Mouse (Mus musculus): ENCODE data around the gene Nvl. TPM values are rescaled to one million over a fixed set of nuclear protein-coding genes. Genes with fewer than 3 reads are reported as not detected.
A peak's percentile ranks its signal among the peaks of the same experiment; 100 is the strongest.

Gene Nvl
- polyA plus RNA-seq, 1 experiment from 2014 or later, result 25.4 TPM

GRCm38 (mm10) chr1:181149373-181150017 is 5.5 kb upstream of the Nvl start:
- Histone ChIP-seq H3K4me2 (no peak overlapping the region), H3K27ac (ENCODE audit: low read depth, low read length) (no peak overlapping the region), H3K4me1 (ENCODE audit: control insufficient read depth, insufficient read depth, low read length) (peaks cover 10% of the 10 kb centered on the region), H3K36me3 (ENCODE audit: control insufficient read depth, insufficient read depth, low read length) (no peaks in the 10 kb centered on the region), H3K9me3 (replicated peaks; ENCODE audit: control insufficient read depth, low read length) (no peaks in the 10 kb centered on the region), H3K27me3 (ENCODE audit: control insufficient read depth, insufficient read depth, low read length) (no peaks in the 10 kb centered on the region), H3K4me3 (ENCODE audit: low read depth, low read length) (no peak overlapping the region), H3K9ac (ENCODE audit: low read depth, low read length) (no peak overlapping the region)
- WGBS (ENCODE audit: insufficient replicate concordance), result 63% methylated on average over 3 of the region's 3 CpGs
- no peak for ATAC-seq (replicated peaks; ENCODE audit: insufficient number of reproducible peaks, low FRiP score, low TSS enrichment)

GRCm38 (mm10) chr1:181148540-181148939 is 4.5 kb upstream of the Nvl start:
- Histone ChIP-seq H3K4me1 (ENCODE audit: control insufficient read depth, insufficient read depth, low read length) (peaks cover 10% of the 10 kb centered on the region), H3K4me3 (ENCODE audit: low read depth, low read length) (no peak overlapping the region), H3K36me3 (ENCODE audit: control insufficient read depth, insufficient read depth, low read length) (no peaks in the 10 kb centered on the region), H3K27ac (ENCODE audit: low read depth, low read length) (no peak overlapping the region), H3K4me2 (no peak overlapping the region), H3K9me3 (replicated peaks; ENCODE audit: control insufficient read depth, low read length) (no peaks in the 10 kb centered on the region), H3K27me3 (ENCODE audit: control insufficient read depth, insufficient read depth, low read length) (no peaks in the 10 kb centered on the region), H3K9ac (ENCODE audit: low read depth, low read length) (no peak overlapping the region)
- WGBS (ENCODE audit: insufficient replicate concordance), result 61% methylated on average over 5 of the region's 5 CpGs
- ATAC-seq (replicated peaks; ENCODE audit: insufficient number of reproducible peaks, low FRiP score, low TSS enrichment), result no peak

GRCm38 (mm10) chr1:181146187-181146586 is 2.2 kb upstream of the Nvl start:
- ATAC-seq (replicated peaks; ENCODE audit: insufficient number of reproducible peaks, low FRiP score, low TSS enrichment), result no peak
- 82% methylated on average over 2 of the region's 2 CpGs for WGBS (ENCODE audit: insufficient replicate concordance)

GRCm38 (mm10) chr1:181144966-181145365 is 962 bp upstream of the Nvl start:
- Histone ChIP-seq H3K4me2 (peak overlapping the region; percentile 60), H3K27me3 (ENCODE audit: control insufficient read depth, insufficient read depth, low read length) (no peaks in the 10 kb centered on the region), H3K9ac (ENCODE audit: low read depth, low read length) (peak overlapping the region; percentile 83), H3K4me1 (ENCODE audit: control insufficient read depth, insufficient read depth, low read length) (peaks cover 6% of the 10 kb centered on the region), H3K4me3 (ENCODE audit: low read depth, low read length) (peak overlapping the region; percentile 85), H3K27ac (ENCODE audit: low read depth, low read length) (peak overlapping the region; percentile 86), H3K36me3 (ENCODE audit: control insufficient read depth, insufficient read depth, low read length) (peaks cover 3% of the 10 kb centered on the region; the same call in 1 of the 2 replicates), H3K9me3 (replicated peaks; ENCODE audit: control insufficient read depth, low read length) (no peaks in the 10 kb centered on the region)
- no peak for ATAC-seq (replicated peaks; ENCODE audit: insufficient number of reproducible peaks, low FRiP score, low TSS enrichment)
- 14% methylated on average over 12 of the region's 12 CpGs for WGBS (ENCODE audit: insufficient replicate concordance)

More at GRCm38 (mm10) chr1:181146187-181146586, 2.2 kb upstream of the Nvl start:
- H3K9ac ChIP-seq (ENCODE audit: low read depth, low read length), result no peak overlapping the region
- H3K27ac ChIP-seq (ENCODE audit: low read depth, low read length), result no peak overlapping the region
- peaks cover 6% of the 10 kb centered on the region for H3K4me1 ChIP-seq (ENCODE audit: control insufficient read depth, insufficient read depth, low read length)
- no peaks in the 10 kb centered on the region for H3K27me3 ChIP-seq (ENCODE audit: control insufficient read depth, insufficient read depth, low read length)
- H3K4me3 ChIP-seq (ENCODE audit: low read depth, low read length), result no peak overlapping the region
- no peak overlapping the region; the same call in 1 of the 2 replicates for H3K4me2 ChIP-seq
- H3K9me3 ChIP-seq (replicated peaks; ENCODE audit: control insufficient read depth, low read length), result no peaks in the 10 kb centered on the region
- H3K36me3 ChIP-seq (ENCODE audit: control insufficient read depth, insufficient read depth, low read length), result peaks cover 3% of the 10 kb centered on the region; the same call in 1 of the 2 replicates

GRCm38 (mm10) chr1:181143609-181143949 is 425 bp downstream of the Nvl start:
- H3K36me3 ChIP-seq (ENCODE audit: control insufficient read depth, insufficient read depth, low read length), result peaks cover 5% of the 10 kb centered on the region
- under 1% methylated on average over 12 of the region's 12 CpGs for WGBS (ENCODE audit: insufficient replicate concordance)
- peak overlapping the region; percentile 83 for H3K9ac ChIP-seq (ENCODE audit: low read depth, low read length)
- H3K4me3 ChIP-seq (ENCODE audit: low read depth, low read length), result peak overlapping the region; percentile 85
- H3K4me2 ChIP-seq, result peak overlapping the region; percentile 60
- H3K27me3 ChIP-seq (ENCODE audit: control insufficient read depth, insufficient read depth, low read length), result no peaks in the 10 kb centered on the region
- ATAC-seq (replicated peaks; ENCODE audit: insufficient number of reproducible peaks, low FRiP score, low TSS enrichment), result peak; percentile 47; the same call in 1 of the 2 replicates
- peaks cover 6% of the 10 kb centered on the region for H3K4me1 ChIP-seq (ENCODE audit: control insufficient read depth, insufficient read depth, low read length)
- H3K9me3 ChIP-seq (replicated peaks; ENCODE audit: control insufficient read depth, low read length), result no peaks in the 10 kb centered on the region
- peak overlapping the region; percentile 86 for H3K27ac ChIP-seq (ENCODE audit: low read depth, low read length)

GRCm38 (mm10) chr1:181138730-181139129 is 5.3 kb downstream of the Nvl start:
- Histone ChIP-seq H3K4me1 (ENCODE audit: control insufficient read depth, insufficient read depth, low read length) (no peaks in the 10 kb centered on the region; the same call in 1 of the 2 replicates), H3K27me3 (ENCODE audit: control insufficient read depth, insufficient read depth, low read length) (no peaks in the 10 kb centered on the region), H3K4me2 (no peak overlapping the region), H3K4me3 (ENCODE audit: low read depth, low read length) (no peak overlapping the region), H3K36me3 (ENCODE audit: control insufficient read depth, insufficient read depth, low read length) (peaks cover 8% of the 10 kb centered on the region), H3K27ac (ENCODE audit: low read depth, low read length) (no peak overlapping the region), H3K9ac (ENCODE audit: low read depth, low read length) (no peak overlapping the region), H3K9me3 (replicated peaks; ENCODE audit: control insufficient read depth, low read length) (no peaks in the 10 kb centered on the region)
- ATAC-seq (replicated peaks; ENCODE audit: insufficient number of reproducible peaks, low FRiP score, low TSS enrichment), result no peak
- 89% methylated on average over 7 of the region's 7 CpGs for WGBS (ENCODE audit: insufficient replicate concordance)

- no peak for ATAC-seq (replicated peaks; ENCODE audit: insufficient number of reproducible peaks, low FRiP score, low TSS enrichment)
- Histone ChIP-seq H3K4me1 (ENCODE audit: control insufficient read depth, insufficient read depth, low read length) (no peaks in the 10 kb centered on the region), H3K27me3 (ENCODE audit: control insufficient read depth, insufficient read depth, low read length) (no peaks in the 10 kb centered on the region), H3K4me2 (no peak overlapping the region), H3K36me3 (ENCODE audit: control insufficient read depth, insufficient read depth, low read length) (peaks cover 18% of the 10 kb centered on the region), H3K27ac (ENCODE audit: low read depth, low read length) (no peak overlapping the region), H3K4me3 (ENCODE audit: low read depth, low read length) (no peak overlapping the region), H3K9me3 (replicated peaks; ENCODE audit: control insufficient read depth, low read length) (no peaks in the 10 kb centered on the region), H3K9ac (ENCODE audit: low read depth, low read length) (no peak overlapping the region)
- WGBS (ENCODE audit: insufficient replicate concordance), result 87% methylated on average over 6 of the region's 6 CpGs
Observed at GRCm38 (mm10) chr1:181131915-181132314, 12.1 kb downstream of the Nvl start.

- no peaks in the 10 kb centered on the region for H3K27me3 ChIP-seq (ENCODE audit: control insufficient read depth, insufficient read depth, low read length)
- no peaks in the 10 kb centered on the region for H3K9me3 ChIP-seq (replicated peaks; ENCODE audit: control insufficient read depth, low read length)
- H3K36me3 ChIP-seq (ENCODE audit: control insufficient read depth, insufficient read depth, low read length), result peaks cover 32% of the 10 kb centered on the region
- H3K27ac ChIP-seq (ENCODE audit: low read depth, low read length), result no peak overlapping the region
- 91% methylated on average over 9 of the region's 9 CpGs for WGBS (ENCODE audit: insufficient replicate concordance)
- no peaks in the 10 kb centered on the region for H3K4me1 ChIP-seq (ENCODE audit: control insufficient read depth, insufficient read depth, low read length)
- no peak overlapping the region for H3K4me2 ChIP-seq
- no peak overlapping the region for H3K9ac ChIP-seq (ENCODE audit: low read depth, low read length)
- no peak for ATAC-seq (replicated peaks; ENCODE audit: insufficient number of reproducible peaks, low FRiP score, low TSS enrichment)
- no peak overlapping the region for H3K4me3 ChIP-seq (ENCODE audit: low read depth, low read length)
Observed at GRCm38 (mm10) chr1:181126766-181127165, 17.2 kb downstream of the Nvl start.

- Histone ChIP-seq H3K36me3 (ENCODE audit: control insufficient read depth, insufficient read depth, low read length) (peaks cover 33% of the 10 kb centered on the region), H3K27ac (ENCODE audit: low read depth, low read length) (no peak overlapping the region), H3K9ac (ENCODE audit: low read depth, low read length) (no peak overlapping the region), H3K9me3 (replicated peaks; ENCODE audit: control insufficient read depth, low read length) (no peaks in the 10 kb centered on the region), H3K4me3 (ENCODE audit: low read depth, low read length) (no peak overlapping the region), H3K27me3 (ENCODE audit: control insufficient read depth, insufficient read depth, low read length) (no peaks in the 10 kb centered on the region), H3K4me2 (no peak overlapping the region), H3K4me1 (ENCODE audit: control insufficient read depth, insufficient read depth, low read length) (no peaks in the 10 kb centered on the region)
- 97% methylated on average over 3 of the region's 3 CpGs for WGBS (ENCODE audit: insufficient replicate concordance)
- ATAC-seq (replicated peaks; ENCODE audit: insufficient number of reproducible peaks, low FRiP score, low TSS enrichment), result no peak
Observed at GRCm38 (mm10) chr1:181125916-181126315, 18.1 kb downstream of the Nvl start.

Measured in heart, embryonic 11.5 days (tissue).